Mouse (Mus musculus) CD4-positive naive resting alpha-beta T cell, adult 76 days (primary cell): Measurements from ENCODE around the gene Sall2. TPM values are rescaled to one million over a fixed set of nuclear protein-coding genes. Genes with fewer than 3 reads are reported as not detected.

Experiments
- total RNA-seq: library from RNA; stranded (reverse); gene quantifications from one replicate; pipeline ENCODE4 v1.2.4, GENCODE M21; 2023

The Sall2 gene
- 3.6 TPM for total RNA-seq

DNA sequence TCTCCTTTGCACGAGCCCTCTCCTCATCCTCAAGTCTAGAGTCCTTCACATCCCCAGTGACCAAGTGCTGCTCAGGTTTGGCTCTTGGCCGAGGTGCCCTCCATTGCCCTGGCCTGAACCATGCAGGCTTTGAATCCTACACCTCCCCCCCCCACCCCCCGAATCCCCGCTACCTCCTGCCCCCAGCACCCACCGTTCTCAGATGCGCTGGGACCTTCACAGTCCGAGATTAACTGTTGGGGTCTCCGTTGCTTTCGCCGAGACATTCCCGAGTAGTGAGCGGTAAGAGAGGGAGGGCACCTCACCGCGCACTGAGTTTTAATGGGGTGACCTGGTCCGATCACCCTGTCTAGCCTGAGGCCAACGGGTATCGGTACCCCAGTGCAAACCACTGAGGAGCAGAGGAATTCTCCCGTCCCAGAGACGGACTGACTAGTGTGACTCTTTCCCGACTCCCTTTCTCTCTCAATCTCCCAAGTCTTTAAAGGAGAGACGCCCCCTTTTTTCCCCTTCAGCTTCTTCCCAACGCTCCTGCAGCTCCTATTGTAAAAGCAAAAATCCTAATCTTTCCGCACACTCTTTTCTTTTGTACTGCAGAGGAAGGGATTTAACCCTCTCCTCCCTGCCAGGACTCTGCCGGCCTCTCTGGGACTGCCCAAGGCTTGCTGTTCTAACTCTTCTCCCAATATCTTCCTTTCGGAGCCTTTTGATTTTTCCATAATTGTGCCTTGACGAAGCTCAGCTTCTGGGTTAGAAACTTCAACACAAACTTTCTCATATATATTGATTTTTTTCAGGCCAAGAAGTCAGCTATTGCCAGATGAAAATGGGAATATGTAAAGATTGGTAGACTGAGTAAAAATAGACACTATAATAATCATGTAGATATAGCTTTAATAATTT is at the start of gene Sall2:
Gene Sall2 (minus strand): TSS at position 853 of the 903 bp plus-strand sequence.

GRCm38 (mm10) chr14:52356308-52356707 is 27.7 kb upstream of the Sall2 start, which contains the start of gene Olfr1513:
Gene Olfr1513 (minus strand): TSS chr14:52356408.

DNA sequence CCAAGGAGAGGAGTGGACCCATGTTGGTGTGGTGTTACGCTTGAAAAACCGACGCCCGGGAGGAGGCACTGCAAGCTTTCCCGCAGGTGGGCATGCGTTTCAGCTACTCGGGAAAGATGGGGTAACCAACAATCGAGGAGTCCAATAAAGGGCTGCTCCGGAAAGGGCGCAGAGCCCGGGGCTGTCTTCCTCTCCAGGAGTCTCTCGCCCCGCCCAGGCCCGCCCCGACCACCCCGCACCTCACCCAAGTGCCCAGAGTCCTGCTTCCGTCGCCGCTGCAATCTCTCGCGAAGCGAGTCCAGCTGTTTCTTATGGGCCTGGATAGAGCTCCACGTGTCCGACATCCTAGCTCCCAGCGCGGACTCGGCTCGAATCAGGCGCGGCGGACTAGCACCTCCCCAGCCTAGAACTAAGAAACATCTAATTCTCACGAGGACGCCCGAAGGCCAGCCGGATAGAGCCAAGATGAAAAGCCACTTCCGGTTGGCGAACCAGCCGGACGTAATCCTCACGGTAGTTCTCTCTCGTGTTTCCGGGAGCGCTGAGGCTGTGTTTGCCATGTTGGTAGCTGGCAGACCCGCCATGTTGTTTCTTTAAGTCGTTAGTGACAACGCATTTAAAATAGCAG is 23.8 kb downstream of the Sall2 start, which contains the start of gene Mettl3:
Gene Mettl3 (minus strand): TSS at position 485 of the 628 bp plus-strand sequence.

DNA sequence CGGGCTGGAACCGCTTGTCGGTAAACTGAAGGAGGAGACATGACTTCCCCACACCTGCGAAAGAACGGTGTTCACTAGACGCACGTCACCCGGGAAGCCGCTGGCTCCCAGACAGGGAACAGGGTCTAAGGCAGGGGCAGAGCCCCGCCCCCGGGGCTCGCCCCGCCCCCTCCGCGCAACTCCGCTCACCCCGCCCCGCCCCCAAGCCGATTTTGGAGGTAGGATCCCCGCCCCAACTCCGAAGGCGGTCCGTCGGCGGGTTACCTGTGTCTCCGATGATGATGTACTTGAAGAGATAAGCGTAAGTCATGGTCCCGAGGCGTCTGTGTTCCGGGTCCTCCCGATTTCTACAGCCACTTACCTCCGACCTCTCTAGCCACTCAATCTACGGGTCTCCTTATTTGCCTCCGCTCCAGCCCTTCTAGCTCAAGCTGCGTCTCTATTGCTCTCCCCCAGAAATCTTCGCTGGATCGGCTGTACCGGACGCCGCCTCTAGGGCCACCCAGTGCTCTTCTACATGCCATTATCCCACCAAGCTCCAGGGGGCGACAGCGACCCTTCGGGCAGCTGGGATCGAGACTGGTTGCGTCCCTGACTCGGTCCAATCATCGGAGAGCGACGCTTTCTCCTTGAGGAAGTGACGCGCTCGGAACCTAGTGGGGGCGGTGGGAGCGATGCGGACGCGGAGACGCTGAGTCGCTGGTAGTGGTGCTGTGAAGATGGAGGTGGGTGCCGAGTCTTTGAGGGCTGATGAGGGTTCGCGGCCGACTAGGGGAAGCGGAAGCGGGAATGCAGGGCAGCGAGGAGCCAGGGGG is 49.4 kb downstream of the Sall2 start, which contains the start of the genes Tox4 and Rab2b:
Gene Tox4 (plus strand): TSS at position 215 of the 815 bp plus-strand sequence.
Gene Rab2b (minus strand): TSS at position 614 of the 815 bp plus-strand sequence.

Other genes starting within 250 kb of the Sall2 start
- gene Hnrnpc, start 224.7 kb downstream of the Sall2 start, total RNA-seq: 508 TPM
- gene Rpgrip1, start 218.1 kb downstream of the Sall2 start, total RNA-seq: 16.8 TPM
- 67.1 TPM for gene Supt16, start 131.3 kb downstream of the Sall2 start, total RNA-seq
- 241 TPM for gene Chd8, start 71.0 kb downstream of the Sall2 start, total RNA-seq
- 112 TPM for gene Tox4, start 49.6 kb downstream of the Sall2 start, total RNA-seq
- 16.2 TPM for gene Rab2b, start 49.2 kb downstream of the Sall2 start, total RNA-seq
- 67.4 TPM for gene Mettl3, start 23.6 kb downstream of the Sall2 start, total RNA-seq
- not detected for gene Olfr1513, start 27.6 kb upstream of the Sall2 start, total RNA-seq
- not detected for gene Olfr1512, start 50.4 kb upstream of the Sall2 start, total RNA-seq
- not detected for gene Olfr1511, start 68.6 kb upstream of the Sall2 start, total RNA-seq
- not detected for gene Olfr1510, start 85.6 kb upstream of the Sall2 start, total RNA-seq
- not detected for gene Olfr1509, start 114.2 kb upstream of the Sall2 start, total RNA-seq
- not detected for gene Olfr1508, start 138.7 kb upstream of the Sall2 start, total RNA-seq
- gene Olfr1507, start 167.0 kb upstream of the Sall2 start, total RNA-seq: not detected